Mouse (Mus musculus) kidney, embryonic 15.5 days (tissue): Measurements from ENCODE around the gene Wbp1l. TPM values are rescaled to one million over a fixed set of nuclear protein-coding genes. Genes with fewer than 3 reads are reported as not detected.
A peak's percentile ranks its signal among the peaks of the same experiment; 100 is the strongest.

ENCODE experiments used
- ATAC-seq: fragments of 200-750 bp; cut with Nextera tagmentation; replicated peaks from 2 replicates; pipeline ENCODE4 v1.8.0; 2017; ENCODE audit warnings: moderate TSS enrichment; ENCODE audit not compliant: low FRiP score
- H3K27ac ChIP-seq: fragments of 300-500 bp; sonication (generic); 2 replicates; pipeline ENCODE4 v1.5.1; 2015; ENCODE audit warnings: mild to moderate bottlenecking, inconsistent platforms
- H3K27me3 ChIP-seq: fragments of 300-500 bp; sonication (generic); 2 replicates; pipeline ENCODE4 v1.6.1; 2015; ENCODE audit warnings: inconsistent platforms
- H3K36me3 ChIP-seq: fragments of 300-500 bp; sonication (generic); 2 replicates; pipeline ENCODE4 v1.6.1; 2015; ENCODE audit warnings: inconsistent platforms
- H3K4me1 ChIP-seq: fragments of 300-500 bp; sonication (generic); 2 replicates; pipeline ENCODE4 v1.6.1; 2015; ENCODE audit warnings: inconsistent platforms
- H3K4me2 ChIP-seq: fragments of 300-500 bp; sonication (generic); 2 replicates; pipeline ENCODE4 v1.6.1; 2015; ENCODE audit warnings: moderate library complexity, mild to moderate bottlenecking, inconsistent platforms
- H3K4me3 ChIP-seq: fragments of 300-500 bp; sonication (generic); replicated peaks from 2 replicates; pipeline ENCODE4 v1.5.1; 2015; ENCODE audit warnings: mild to moderate bottlenecking, inconsistent platforms
- H3K9ac ChIP-seq: fragments of 300-500 bp; sonication (generic); 2 replicates; pipeline ENCODE4 v1.6.1; 2015; ENCODE audit warnings: mild to moderate bottlenecking, inconsistent platforms
- H3K9me3 ChIP-seq: fragments of 300-500 bp; sonication (generic); replicated peaks from 2 replicates; pipeline ENCODE4 v1.6.1; 2016; ENCODE audit warnings: inconsistent platforms
- WGBS: fragments of 180-500 bp; shearing (Covaris S2); methylation state at CpG from one replicate; pipeline ENCODE4 v1.1.7; 2015; ENCODE audit warnings: mixed read lengths; 5-methylcytosine and 5-hydroxymethylcytosine counted together
- polyA plus RNA-seq: library from polyadenylated mRNA; unstranded; fragments of >200 nt; fragmentation: Nextera tagmentation; extraction: Ambion mirVana; gene quantifications from 2 replicates; pipeline ENCODE4 v1.2.1, GENCODE M21; 2015

Wbp1l gene
- polyA plus RNA-seq, 1 experiment from 2014 or later = 51.3 TPM

- no peaks in the 10 kb centered on the region for H3K4me1 ChIP-seq
- no peak overlapping the region for H3K27ac ChIP-seq
- no peak overlapping the region for H3K9ac ChIP-seq
- no peak overlapping the region for H3K4me3 ChIP-seq
- ATAC-seq = no peak
- no peak overlapping the region for H3K4me2 ChIP-seq
- WGBS = 91% methylated on average over 10 of the region's 10 CpGs
- H3K27me3 ChIP-seq = peaks cover 11% of the 10 kb centered on the region
- H3K9me3 ChIP-seq = no peaks in the 10 kb centered on the region
- no peaks in the 10 kb centered on the region for H3K36me3 ChIP-seq
These were observed 69.4 kb downstream of the Wbp1l start for GRCm38 (mm10) chr19:46668263-46668662.

- H3K27me3 ChIP-seq = peaks cover 11% of the 10 kb centered on the region
- H3K9me3 ChIP-seq = no peaks in the 10 kb centered on the region
- H3K4me1 ChIP-seq = no peaks in the 10 kb centered on the region
- H3K4me2 ChIP-seq = no peak overlapping the region
- ATAC-seq = no peak
- H3K27ac ChIP-seq = no peak overlapping the region
- no peaks in the 10 kb centered on the region for H3K36me3 ChIP-seq
- H3K4me3 ChIP-seq = no peak overlapping the region
- WGBS = 87% methylated on average over 5 of the region's 5 CpGs
- no peak overlapping the region for H3K9ac ChIP-seq
These were observed 70.9 kb downstream of the Wbp1l start for GRCm38 (mm10) chr19:46669802-46670201.

- ATAC-seq = 0 out of 2 replicates have a peak, but pooled peaks have one; percentile 22
- H3K9me3 ChIP-seq = no peaks in the 10 kb centered on the region
- H3K4me3 ChIP-seq = no peak overlapping the region
- no peaks in the 10 kb centered on the region for H3K4me1 ChIP-seq
- peaks cover 11% of the 10 kb centered on the region for H3K27me3 ChIP-seq
- H3K4me2 ChIP-seq = no peak overlapping the region
- WGBS = 29% methylated on average over 13 of the region's 13 CpGs
- H3K9ac ChIP-seq = no peak overlapping the region
- no peak overlapping the region for H3K27ac ChIP-seq
- no peaks in the 10 kb centered on the region for H3K36me3 ChIP-seq
These were observed 71.8 kb downstream of the Wbp1l start for GRCm38 (mm10) chr19:46670691-46671090.

GRCm38 (mm10) chr19:46672766-46673418, 74.0 kb downstream of the Wbp1l start, which contains the start of gene Cyp17a1:
Gene Cyp17a1 (minus strand): TSS chr19:46673172.
- H3K9ac ChIP-seq = no peak within 1 kb of the TSS
- no peaks in the 10 kb centered on the region for H3K36me3 ChIP-seq
- no peaks in the 10 kb centered on the region for H3K4me1 ChIP-seq
- H3K27ac ChIP-seq = no peak within 1 kb of the TSS
- H3K4me3 ChIP-seq = no peak within 1 kb of the TSS
- 47% methylated on average over 5 of the region's 5 CpGs for WGBS
- H3K4me2 ChIP-seq = no peak within 1 kb of the TSS
- peaks cover 11% of the 10 kb centered on the region for H3K27me3 ChIP-seq
- no peak for ATAC-seq
- no peaks in the 10 kb centered on the region for H3K9me3 ChIP-seq

- no peak overlapping the region for H3K9ac ChIP-seq
- peaks cover 11% of the 10 kb centered on the region for H3K27me3 ChIP-seq
- H3K4me1 ChIP-seq = no peaks in the 10 kb centered on the region
- no peak overlapping the region for H3K4me3 ChIP-seq
- H3K9me3 ChIP-seq = no peaks in the 10 kb centered on the region
- H3K36me3 ChIP-seq = no peaks in the 10 kb centered on the region
- ATAC-seq = no peak
- H3K4me2 ChIP-seq = no peak overlapping the region
- 61% methylated on average over 3 of the region's 3 CpGs for WGBS
- H3K27ac ChIP-seq = no peak overlapping the region
These were observed 76.8 kb downstream of the Wbp1l start for GRCm38 (mm10) chr19:46675641-46676040.

GRCm38 (mm10) chr19:46679720-46680383, 81.0 kb downstream of the Wbp1l start:
- Histone ChIP-seq H3K9me3 (no peaks in the 10 kb centered on the region), H3K27ac (no peak overlapping the region), H3K4me1 (no peaks in the 10 kb centered on the region), H3K9ac (no peak overlapping the region), H3K36me3 (no peaks in the 10 kb centered on the region), H3K4me3 (no peak overlapping the region), H3K4me2 (no peak overlapping the region), H3K27me3 (no peaks in the 10 kb centered on the region)
- WGBS = 65% methylated on average over 12 of the region's 12 CpGs
- no peak for ATAC-seq

- ATAC-seq = peak; percentile 95
- peak within 1 kb of the TSS; percentile 88 for H3K27ac ChIP-seq
- H3K27me3 ChIP-seq = no peaks in the 10 kb centered on the region
- no peaks in the 10 kb centered on the region for H3K9me3 ChIP-seq
- H3K9ac ChIP-seq = peak within 1 kb of the TSS; percentile 71
- H3K4me3 ChIP-seq = peak within 1 kb of the TSS; percentile 77
- WGBS = 2% methylated on average over 44 of the region's 44 CpGs
- peaks cover 6% of the 10 kb centered on the region; the same call in 1 of the 2 replicates for H3K36me3 ChIP-seq
- H3K4me2 ChIP-seq = peak within 1 kb of the TSS; percentile 54
- H3K4me1 ChIP-seq = peaks cover 10% of the 10 kb centered on the region
These were observed 90.8 kb downstream of the Wbp1l start, which contains the start of gene Borcs7 for GRCm38 (mm10) chr19:46689460-46690372. Gene Borcs7 (plus strand): TSS chr19:46689906.

- no peaks in the 10 kb centered on the region for H3K9me3 ChIP-seq
- peaks cover 10% of the 10 kb centered on the region for H3K4me1 ChIP-seq
- peak overlapping the region; percentile 54 for H3K4me2 ChIP-seq
- H3K9ac ChIP-seq = peak overlapping the region; percentile 71
- WGBS = 75% methylated on average over 11 of the region's 11 CpGs
- peaks cover 10% of the 10 kb centered on the region for H3K36me3 ChIP-seq
- no peaks in the 10 kb centered on the region for H3K27me3 ChIP-seq
- H3K27ac ChIP-seq = peak overlapping the region; percentile 88; the same call in 1 of the 2 replicates
- ATAC-seq = 0 out of 2 replicates have a peak, but pooled peaks have one; percentile 4
- H3K4me3 ChIP-seq = peak overlapping the region; percentile 77
These were observed 91.5 kb downstream of the Wbp1l start for GRCm38 (mm10) chr19:46690387-46690786.

GRCm38 (mm10) chr19:46691078-46691477, 92.2 kb downstream of the Wbp1l start:
- no peak for ATAC-seq
- no peak overlapping the region for H3K4me2 ChIP-seq
- H3K9me3 ChIP-seq = no peaks in the 10 kb centered on the region
- no peak overlapping the region for H3K4me3 ChIP-seq
- no peak overlapping the region for H3K27ac ChIP-seq
- H3K9ac ChIP-seq = no peak overlapping the region
- H3K4me1 ChIP-seq = peaks cover 10% of the 10 kb centered on the region
- 70% methylated on average over 2 of the region's 2 CpGs for WGBS
- H3K36me3 ChIP-seq = peaks cover 13% of the 10 kb centered on the region
- no peaks in the 10 kb centered on the region for H3K27me3 ChIP-seq

- H3K4me2 ChIP-seq = no peak overlapping the region
- H3K9ac ChIP-seq = no peak overlapping the region
- no peaks in the 10 kb centered on the region for H3K27me3 ChIP-seq
- ATAC-seq = no peak
- WGBS = 91% methylated on average over 4 of the region's 4 CpGs
- H3K9me3 ChIP-seq = no peaks in the 10 kb centered on the region
- peaks cover 15% of the 10 kb centered on the region for H3K4me1 ChIP-seq
- H3K4me3 ChIP-seq = no peak overlapping the region
- H3K36me3 ChIP-seq = peaks cover 23% of the 10 kb centered on the region
- no peak overlapping the region for H3K27ac ChIP-seq
These were observed 94.3 kb downstream of the Wbp1l start for GRCm38 (mm10) chr19:46693146-46693545.

GRCm38 (mm10) chr19:46696482-46696881, 97.6 kb downstream of the Wbp1l start:
- H3K4me3 ChIP-seq = no peak overlapping the region
- peaks cover 10% of the 10 kb centered on the region; the same call in 1 of the 2 replicates for H3K4me1 ChIP-seq
- 95% methylated on average over 8 of the region's 8 CpGs for WGBS
- no peaks in the 10 kb centered on the region for H3K9me3 ChIP-seq
- ATAC-seq = no peak
- no peak overlapping the region for H3K27ac ChIP-seq
- H3K36me3 ChIP-seq = peaks cover 27% of the 10 kb centered on the region
- H3K4me2 ChIP-seq = no peak overlapping the region
- H3K27me3 ChIP-seq = no peaks in the 10 kb centered on the region
- no peak overlapping the region for H3K9ac ChIP-seq
